Mouse (Mus musculus) heart, adult 2 months (tissue): ENCODE results near the gene Ankrd54. TPM values are rescaled to one million over a fixed set of nuclear protein-coding genes. Genes with fewer than 3 reads are reported as not detected.

Source experiments
- DNase-seq, 2 experiments: peaks; one replicate each; pipeline ENCODE4 v3.0.0; 2021
- H3K27ac ChIP-seq: fragments of 200-600 bp; 2 replicates; pipeline ENCODE4 v1.8.1; 2022
- H3K27me3 ChIP-seq: fragments of 200-500 bp; 2 replicates; pipeline ENCODE4 v1.6.1; 2012; ENCODE audit warnings: mild to moderate bottlenecking, low read length, inconsistent platforms, mixed read lengths; ENCODE audit not compliant: control insufficient read depth, insufficient read depth
- H3K36me3 ChIP-seq: fragments of 200-500 bp; 2 replicates; pipeline ENCODE4 v1.6.1; 2012; ENCODE audit warnings: low read length, inconsistent platforms; ENCODE audit not compliant: control insufficient read depth, insufficient read depth
- H3K4me1 ChIP-seq: fragments of 200-500 bp; 2 replicates; pipeline ENCODE4 v1.6.1; 2011; ENCODE audit warnings: low read length; ENCODE audit not compliant: control insufficient read depth, insufficient read depth
- H3K4me3 ChIP-seq: fragments of 200-600 bp; 2 replicates; pipeline ENCODE4 v1.8.1; 2022
- H3K79me2 ChIP-seq: fragments of 200-500 bp; replicated peaks from 2 replicates; pipeline ENCODE4 v1.6.1; 2012; ENCODE audit warnings: mild to moderate bottlenecking, inconsistent platforms, low read length, moderate library complexity, mixed read lengths; ENCODE audit not compliant: control insufficient read depth, insufficient read depth
- H3K9ac ChIP-seq: fragments of 200-500 bp; 2 replicates; pipeline ENCODE4 v1.6.1; 2012; ENCODE audit warnings: low read depth, mild to moderate bottlenecking, control low read depth, inconsistent platforms, low read length, mixed read lengths
- CTCF ChIP-seq: fragments of 200-600 bp; IDR thresholded peaks from 2 replicates; pipeline ENCODE4 v1.8.1; 2022; ENCODE audit warnings: antibody characterized with exemption, mild to moderate bottlenecking, moderate library complexity
- EP300 ChIP-seq: fragments of 200-500 bp; IDR thresholded peaks from 2 replicates; pipeline ENCODE4 v1.6.1; 2011; ENCODE audit warnings: low read depth, low read length, control low read depth; ENCODE audit not compliant: insufficient read depth
- POLR2A ChIP-seq: fragments of 200-500 bp; IDR thresholded peaks from 2 replicates; pipeline ENCODE4 v1.6.1; 2011; ENCODE audit warnings: mild to moderate bottlenecking, low read depth, low read length, control low read depth; ENCODE audit not compliant: insufficient read depth
- WGBS: fragments of 180-500 bp; shearing (Covaris S2); methylation state at CpG from one replicate; pipeline ENCODE4 v1.1.7; 2018; 5-methylcytosine and 5-hydroxymethylcytosine counted together
- intact Hi-C: fragments of 180-260 bp; cut with DNase I; formaldehyde crosslinking; loops from one replicate; pipeline ENCODE4 v1.15.1; 2025
- polyA plus RNA-seq: library from polyadenylated mRNA; depleted of rRNA; stranded (reverse); fragments of >200 nt; gene quantifications from 2 replicates; pipeline ENCODE4 v1.2.3, GENCODE M21; 2012
- total RNA-seq, 2 experiments: library from RNA; stranded (reverse); gene quantifications; 2 replicates each; pipeline ENCODE4 v1.2.3; 2021

The Ankrd54 gene
- total and polyA plus RNA-seq, 3 experiments = 5.5 to 14.2 (median 8.5) TPM

GRCm38 (mm10) chr15:79023366-79023765 lies 39.3 kb downstream of the Ankrd54 start:
- intact Hi-C loops = no loop called here
- Histone ChIP-seq H3K4me3 (no peak overlapping the region), H3K79me2 (no peaks in the 10 kb centered on the region), H3K27me3 (no peaks in the 10 kb centered on the region), H3K27ac (no peak overlapping the region), H3K36me3 (no peaks in the 10 kb centered on the region), H3K4me1 (peaks cover 1% of the 10 kb centered on the region), H3K9ac (no peak overlapping the region)
- WGBS = 69% methylated on average over 1 of the region's 1 CpGs
- DNase-seq = no peak
- TF ChIP-seq EP300 (no peak), CTCF (no peak), POLR2A (no peak)

- H3K36me3 ChIP-seq = no peaks in the 10 kb centered on the region
- 45% methylated on average over 10 of the region's 10 CpGs for WGBS
- no peak overlapping the region for H3K9ac ChIP-seq
- DNase-seq = no peak
- no peaks in the 10 kb centered on the region for H3K79me2 ChIP-seq
- TF ChIP-seq POLR2A (no peak), EP300 (no peak), CTCF (no peak)
- no peaks in the 10 kb centered on the region for H3K27me3 ChIP-seq
- peaks cover 1% of the 10 kb centered on the region for H3K4me1 ChIP-seq
- intact Hi-C loops = no loop called here
- H3K4me3 ChIP-seq = no peak overlapping the region
- no peak overlapping the region for H3K27ac ChIP-seq
Observed at GRCm38 (mm10) chr15:79022671-79023230, 39.9 kb downstream of the Ankrd54 start.

GRCm38 (mm10) chr15:79018886-79019285 lies 43.8 kb downstream of the Ankrd54 start:
- no peaks in the 10 kb centered on the region for H3K27me3 ChIP-seq
- WGBS = 65% methylated on average over 3 of the region's 3 CpGs
- no peak overlapping the region for H3K9ac ChIP-seq
- no peaks in the 10 kb centered on the region for H3K36me3 ChIP-seq
- no peak for DNase-seq
- H3K27ac ChIP-seq = no peak overlapping the region
- TF ChIP-seq EP300 (no peak), CTCF (no peak), POLR2A (no peak)
- no peaks in the 10 kb centered on the region for H3K4me1 ChIP-seq
- H3K79me2 ChIP-seq = no peaks in the 10 kb centered on the region
- intact Hi-C loops = no loop called here
- no peak overlapping the region for H3K4me3 ChIP-seq

- no peaks in the 10 kb centered on the region for H3K27me3 ChIP-seq
- no peaks in the 10 kb centered on the region for H3K4me1 ChIP-seq
- TF ChIP-seq EP300 (no peak), CTCF (no peak), POLR2A (no peak)
- intact Hi-C loops = no loop called here
- no peak overlapping the region for H3K9ac ChIP-seq
- no peak for DNase-seq
- H3K27ac ChIP-seq = no peak overlapping the region
- H3K36me3 ChIP-seq = no peaks in the 10 kb centered on the region
- no peak overlapping the region for H3K4me3 ChIP-seq
- no peaks in the 10 kb centered on the region for H3K79me2 ChIP-seq
- WGBS = 53% methylated on average over 4 of the region's 4 CpGs
Observed at GRCm38 (mm10) chr15:79018191-79018590, 44.5 kb downstream of the Ankrd54 start.

- H3K27me3 ChIP-seq = no peaks in the 10 kb centered on the region
- DNase-seq = no peak
- H3K36me3 ChIP-seq = no peaks in the 10 kb centered on the region
- TF ChIP-seq POLR2A (no peak), EP300 (no peak), CTCF (no peak)
- 69% methylated on average over 7 of the region's 7 CpGs for WGBS
- H3K9ac ChIP-seq = no peak overlapping the region
- no peaks in the 10 kb centered on the region for H3K79me2 ChIP-seq
- no peak overlapping the region for H3K4me3 ChIP-seq
- no peak overlapping the region for H3K27ac ChIP-seq
- intact Hi-C loops = no loop called here
- no peaks in the 10 kb centered on the region for H3K4me1 ChIP-seq
Observed at GRCm38 (mm10) chr15:79013382-79013781, 49.3 kb downstream of the Ankrd54 start.

GRCm38 (mm10) chr15:79011550-79011949 lies 51.1 kb downstream of the Ankrd54 start:
- intact Hi-C loops = no loop called here

More at GRCm38 (mm10) chr15:79011550-79011949, 51.1 kb downstream of the Ankrd54 start:
- Histone ChIP-seq H3K9ac (no peak overlapping the region), H3K79me2 (no peaks in the 10 kb centered on the region), H3K4me3 (no peak overlapping the region), H3K27ac (no peak overlapping the region), H3K36me3 (no peaks in the 10 kb centered on the region), H3K4me1 (no peaks in the 10 kb centered on the region), H3K27me3 (no peaks in the 10 kb centered on the region)
- no peak for DNase-seq
- 62% methylated on average over 10 of the region's 10 CpGs for WGBS
- TF ChIP-seq CTCF (no peak), EP300 (no peak), POLR2A (no peak)
